Mouse (Mus musculus) brain, embryonic 14.5 days (tissue): ENCODE measurements around the gene Gm17304. TPM values are rescaled to one million over a fixed set of nuclear protein-coding genes. Genes with fewer than 3 reads are reported as not detected.

Experiments
- DNase-seq: peaks from one replicate; pipeline ENCODE4 v3.0.0-alpha.2; 2011; ENCODE audit warnings: low read depth
- CTCF ChIP-seq: fragments of 200-500 bp; IDR thresholded peaks from 2 replicates; pipeline ENCODE4 v1.5.1; 2012; ENCODE audit warnings: inconsistent platforms, mild to moderate bottlenecking, moderate library complexity, borderline replicate concordance; ENCODE audit not compliant: insufficient read depth, insufficient read length; ENCODE audit errors: extremely low read depth
- POLR2A ChIP-seq: fragments of 200-500 bp; IDR thresholded peaks from 2 replicates; pipeline ENCODE4 v1.6.1; 2012; ENCODE audit warnings: mild to moderate bottlenecking, inconsistent platforms, borderline replicate concordance; ENCODE audit not compliant: poor library complexity, insufficient read depth, insufficient read length, severe bottlenecking; ENCODE audit errors: extremely low read depth
- polyA plus RNA-seq: library from polyadenylated mRNA; depleted of rRNA; stranded (reverse); fragments of >200 nt; gene quantifications from 2 replicates; pipeline ENCODE4 v1.2.3, GENCODE M21; 2012; rRNA removed

Gene Gm17304
- not detected in 2 replicates for polyA plus RNA-seq

GRCm38 (mm10) chr5:106608798-106609197 is at the start of gene Gm17304:
Gene Gm17304 (plus strand): TSS chr5:106609098.
- no peak for TF ChIP-seq POLR2A
- no peak for TF ChIP-seq CTCF
- no peak for DNase-seq

- DNase-seq: peak; percentile 95
- no peak for TF ChIP-seq POLR2A
- no peak for TF ChIP-seq CTCF
Measured at GRCm38 (mm10) chr5:106560631-106561498, 48.0 kb upstream of the Gm17304 start.

GRCm38 (mm10) chr5:106561499-106561822 is 47.4 kb upstream of the Gm17304 start:
- TF ChIP-seq CTCF: no peak
- no peak for TF ChIP-seq POLR2A
- no peak for DNase-seq

GRCm38 (mm10) chr5:106566025-106566424 is 42.9 kb upstream of the Gm17304 start:
- no peak for TF ChIP-seq CTCF
- no peak for TF ChIP-seq POLR2A
- DNase-seq: no peak

- DNase-seq: no peak
- TF ChIP-seq POLR2A: no peak
- TF ChIP-seq CTCF: no peak
Measured at GRCm38 (mm10) chr5:106573742-106574559, 34.9 kb upstream of the Gm17304 start.

GRCm38 (mm10) chr5:106574560-106574946 is 34.3 kb upstream of the Gm17304 start:
- TF ChIP-seq CTCF (peak; percentile 63), POLR2A (peak; percentile 60)
- DNase-seq: peak; percentile 89

- no peak for TF ChIP-seq POLR2A
- TF ChIP-seq CTCF: no peak
- no peak for DNase-seq
Measured at GRCm38 (mm10) chr5:106575098-106575497, 33.8 kb upstream of the Gm17304 start.

GRCm38 (mm10) chr5:106577237-106577888 is 31.5 kb upstream of the Gm17304 start:
- TF ChIP-seq CTCF (no peak), POLR2A (no peak)
- peak; percentile 96 for DNase-seq

GRCm38 (mm10) chr5:106580943-106581342 is 28.0 kb upstream of the Gm17304 start:
- no peak for DNase-seq
- TF ChIP-seq POLR2A (no peak), CTCF (no peak)

GRCm38 (mm10) chr5:106589006-106589405 is 19.9 kb upstream of the Gm17304 start:
- no peak for TF ChIP-seq CTCF
- no peak for TF ChIP-seq POLR2A
- DNase-seq: no peak

GRCm38 (mm10) chr5:106589670-106590069 is 19.2 kb upstream of the Gm17304 start:
- no peak for TF ChIP-seq CTCF
- TF ChIP-seq POLR2A: no peak
- no peak for DNase-seq
